Mouse (Mus musculus) midbrain, embryonic 16.5 days (tissue): ENCODE data around the gene Drc7. TPM values are rescaled to one million over a fixed set of nuclear protein-coding genes. Genes with fewer than 3 reads are reported as not detected.

ENCODE experiments used
- ATAC-seq: fragments of 200-750 bp; cut with Nextera tagmentation; 2 replicates; pipeline ENCODE4 v1.8.0; 2017; ENCODE audit warnings: moderate TSS enrichment
- H3K27ac ChIP-seq: fragments of 300-500 bp; sonication (generic); 2 replicates; pipeline ENCODE4 v1.5.1; 2014; ENCODE audit warnings: mild to moderate bottlenecking, low read length, mixed read lengths
- H3K27me3 ChIP-seq: fragments of 300-500 bp; sonication (generic); 2 replicates; pipeline ENCODE4 v1.6.1; 2014; ENCODE audit warnings: low read depth, low read length, mixed read lengths; ENCODE audit not compliant: control insufficient read depth, insufficient read depth
- H3K36me3 ChIP-seq: fragments of 300-500 bp; sonication (generic); 2 replicates; pipeline ENCODE4 v1.6.1; 2014; ENCODE audit warnings: mild to moderate bottlenecking, low read length, moderate library complexity, mixed read lengths; ENCODE audit not compliant: control insufficient read depth, insufficient read depth
- H3K4me1 ChIP-seq: fragments of 300-500 bp; sonication (generic); 2 replicates; pipeline ENCODE4 v1.6.1; 2014; ENCODE audit warnings: mild to moderate bottlenecking, low read length, mixed read lengths; ENCODE audit not compliant: control insufficient read depth, insufficient read depth
- H3K4me2 ChIP-seq: fragments of 300-500 bp; sonication (generic); 2 replicates; pipeline ENCODE4 v1.6.1; 2014; ENCODE audit warnings: mild to moderate bottlenecking, low read length, mixed read lengths
- H3K4me3 ChIP-seq: fragments of 300-500 bp; sonication (generic); 2 replicates; pipeline ENCODE4 v1.5.1; 2014; ENCODE audit warnings: low read depth, mild to moderate bottlenecking, low read length, moderate library complexity, mixed read lengths
- H3K9ac ChIP-seq: fragments of 300-500 bp; sonication (generic); 2 replicates; pipeline ENCODE4 v1.6.1; 2014; ENCODE audit warnings: low read depth, low read length, mixed read lengths
- H3K9me3 ChIP-seq: fragments of 300-500 bp; sonication (generic); replicated peaks from 2 replicates; pipeline ENCODE4 v1.6.1; 2014; ENCODE audit warnings: mild to moderate bottlenecking, low read length, mixed read lengths; ENCODE audit not compliant: control insufficient read depth, poor library complexity, severe bottlenecking
- WGBS: fragments of 180-500 bp; shearing (Covaris S2); extraction: QIAGEN DNeasy Blood & Tissue Kit; methylation state at CpG from one replicate; pipeline ENCODE4 v1.1.7; 2014; 5-methylcytosine and 5-hydroxymethylcytosine counted together
- polyA plus RNA-seq: library from polyadenylated mRNA; unstranded; fragments of >200 nt; fragmentation: Nextera tagmentation; extraction: Ambion mirVana; gene quantifications from 2 replicates; pipeline ENCODE4 v1.2.1, GENCODE M21; 2015

Gene Drc7
- polyA plus RNA-seq, 1 experiment from 2014 or later = 2.5 TPM

- Histone ChIP-seq H3K9me3 (no peaks in the 10 kb centered on the region), H3K27ac (no peak overlapping the region), H3K9ac (no peak overlapping the region), H3K27me3 (no peaks in the 10 kb centered on the region), H3K36me3 (no peaks in the 10 kb centered on the region), H3K4me2 (no peak overlapping the region), H3K4me1 (peaks cover 16% of the 10 kb centered on the region), H3K4me3 (no peak overlapping the region)
- 80% methylated on average over 3 of the region's 3 CpGs for WGBS
- ATAC-seq = no peak
Measured at GRCm38 (mm10) chr8:95078055-95078454, 23.2 kb downstream of the Drc7 start.

GRCm38 (mm10) chr8:95079305-95079704, 24.4 kb downstream of the Drc7 start:
- Histone ChIP-seq H3K27ac (no peak overlapping the region), H3K27me3 (no peaks in the 10 kb centered on the region), H3K4me2 (no peak overlapping the region), H3K9me3 (no peaks in the 10 kb centered on the region), H3K9ac (no peak overlapping the region), H3K36me3 (peaks cover 6% of the 10 kb centered on the region; the same call in 1 of the 2 replicates), H3K4me3 (no peak overlapping the region), H3K4me1 (peaks cover 22% of the 10 kb centered on the region)
- 87% methylated on average over 4 of the region's 4 CpGs for WGBS
- ATAC-seq = no peak

GRCm38 (mm10) chr8:95080381-95081341, 25.8 kb downstream of the Drc7 start, which contains the start of gene Katnb1:
Katnb1 (plus strand) TSS chr8:95081186.
- Histone ChIP-seq H3K9me3 (no peaks in the 10 kb centered on the region), H3K27ac (peak within 1 kb of the TSS; percentile 76), H3K36me3 (peaks cover 6% of the 10 kb centered on the region; the same call in 1 of the 2 replicates), H3K4me3 (peak within 1 kb of the TSS; percentile 66), H3K4me1 (peaks cover 24% of the 10 kb centered on the region), H3K9ac (peak within 1 kb of the TSS; percentile 74), H3K4me2 (peak within 1 kb of the TSS; percentile 72), H3K27me3 (no peaks in the 10 kb centered on the region)
- under 1% methylated on average over 47 of the region's 47 CpGs for WGBS
- ATAC-seq = peak; percentile 98

GRCm38 (mm10) chr8:95081650-95082049, 26.7 kb downstream of the Drc7 start:
- Histone ChIP-seq H3K4me3 (peak overlapping the region; percentile 66), H3K9me3 (no peaks in the 10 kb centered on the region), H3K4me2 (peak overlapping the region; percentile 72), H3K27me3 (no peaks in the 10 kb centered on the region), H3K4me1 (peaks cover 24% of the 10 kb centered on the region), H3K27ac (peak overlapping the region; percentile 76; the same call in 1 of the 2 replicates), H3K36me3 (peaks cover 6% of the 10 kb centered on the region; the same call in 1 of the 2 replicates), H3K9ac (peak overlapping the region; percentile 74)
- no peak for ATAC-seq
- WGBS = 4% methylated on average over 11 of the region's 11 CpGs

GRCm38 (mm10) chr8:95084261-95084660, 29.4 kb downstream of the Drc7 start:
- Histone ChIP-seq H3K4me3 (no peak overlapping the region), H3K9ac (no peak overlapping the region), H3K4me1 (peaks cover 24% of the 10 kb centered on the region), H3K9me3 (no peaks in the 10 kb centered on the region), H3K4me2 (no peak overlapping the region), H3K36me3 (peaks cover 22% of the 10 kb centered on the region), H3K27me3 (no peaks in the 10 kb centered on the region), H3K27ac (no peak overlapping the region)
- ATAC-seq = no peak
- 94% methylated on average over 4 of the region's 4 CpGs for WGBS

GRCm38 (mm10) chr8:95084744-95085431, 30.0 kb downstream of the Drc7 start:
- no peak overlapping the region for H3K4me2 ChIP-seq
- H3K4me1 ChIP-seq = peaks cover 24% of the 10 kb centered on the region
- no peak overlapping the region for H3K27ac ChIP-seq
- ATAC-seq = no peak
- 85% methylated on average over 10 of the region's 10 CpGs for WGBS
- peaks cover 26% of the 10 kb centered on the region for H3K36me3 ChIP-seq
- no peak overlapping the region for H3K9ac ChIP-seq
- no peak overlapping the region for H3K4me3 ChIP-seq
- H3K27me3 ChIP-seq = no peaks in the 10 kb centered on the region
- no peaks in the 10 kb centered on the region for H3K9me3 ChIP-seq

GRCm38 (mm10) chr8:95085432-95086141, 30.7 kb downstream of the Drc7 start:
- H3K36me3 ChIP-seq = peaks cover 28% of the 10 kb centered on the region
- H3K9ac ChIP-seq = no peak overlapping the region
- 92% methylated on average over 7 of the region's 7 CpGs for WGBS
- peaks cover 21% of the 10 kb centered on the region for H3K4me1 ChIP-seq
- no peak for ATAC-seq
- H3K4me3 ChIP-seq = no peak overlapping the region
- H3K9me3 ChIP-seq = no peaks in the 10 kb centered on the region
- no peak overlapping the region for H3K27ac ChIP-seq
- no peaks in the 10 kb centered on the region for H3K27me3 ChIP-seq
- H3K4me2 ChIP-seq = no peak overlapping the region

- H3K36me3 ChIP-seq = peaks cover 53% of the 10 kb centered on the region
- no peaks in the 10 kb centered on the region for H3K9me3 ChIP-seq
- no peak overlapping the region for H3K27ac ChIP-seq
- H3K9ac ChIP-seq = no peak overlapping the region
- WGBS = 95% methylated on average over 4 of the region's 4 CpGs
- no peaks in the 10 kb centered on the region for H3K4me1 ChIP-seq
- no peak for ATAC-seq
- no peaks in the 10 kb centered on the region for H3K27me3 ChIP-seq
- H3K4me2 ChIP-seq = no peak overlapping the region
- no peak overlapping the region for H3K4me3 ChIP-seq
Measured at GRCm38 (mm10) chr8:95093574-95093973, 38.7 kb downstream of the Drc7 start.
